Mouse (Mus musculus): ENCODE measurements at regions not wholly inside any gene's neighbourhood (a gene's known extent, or its start where the extent isn't known, plus 50 kb on each side); places are given as distances from the start of the nearest gene placed in this dataset.

DNA sequence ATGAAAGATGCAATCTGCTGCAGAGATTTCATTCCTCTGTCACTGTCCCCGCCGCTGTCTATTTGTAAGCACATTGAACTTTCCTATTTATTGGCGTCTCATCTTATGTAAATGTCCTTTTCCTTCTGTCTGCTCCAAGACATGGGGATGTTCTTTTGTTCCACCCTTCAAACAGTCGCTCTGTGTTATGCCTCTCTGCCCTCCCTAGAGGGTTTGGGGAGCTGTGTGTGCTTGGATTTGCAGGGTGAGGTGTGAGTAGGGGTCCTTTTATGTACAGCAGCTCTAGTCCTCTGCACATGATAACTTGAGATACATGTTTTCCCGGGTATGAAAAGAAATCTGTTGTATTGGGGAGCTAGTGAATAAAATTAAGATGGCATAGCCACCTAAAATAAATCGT, 75.2 kb upstream of the Zbtb18 start:
- no peak overlapping the region for H3K4me3 ChIP-seq (ENCODE audit: low read depth, low read length)

DNA sequence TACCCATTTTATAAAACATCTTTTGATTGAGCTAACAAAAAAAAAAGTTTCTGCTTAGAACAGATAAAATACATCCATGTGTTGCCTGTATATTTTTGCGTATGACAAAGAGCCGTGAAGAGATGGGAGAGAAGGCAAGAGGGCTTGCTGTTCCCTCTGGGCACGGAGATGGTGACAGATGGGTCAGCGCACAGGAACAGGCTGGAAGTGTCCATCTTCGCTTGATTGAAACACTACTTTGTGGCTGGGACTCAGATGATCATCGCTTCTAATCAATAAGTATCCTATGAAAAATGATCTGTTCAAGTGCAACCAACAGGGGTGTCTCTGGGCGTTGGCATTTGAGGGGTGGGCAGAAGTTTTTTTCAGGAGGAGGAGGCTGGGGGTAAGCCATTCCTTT, 75.7 kb upstream of the Zbtb18 start:
- Histone ChIP-seq H3K4me3 (ENCODE audit: low read depth, low read length) (no peak overlapping the region), H3K4me2 (ENCODE audit: low read depth, low read length, poor library complexity, severe bottlenecking) (no peak overlapping the region), H3K9me3 (ENCODE audit: low read length) (no peaks in the 10 kb centered on the region), H3K4me1 (ENCODE audit: insufficient read depth, low read length) (no peaks in the 10 kb centered on the region), H3K36me3 (ENCODE audit: insufficient read depth, low read length) (no peaks in the 10 kb centered on the region), H3K9ac (replicated peaks; ENCODE audit: low read length, poor library complexity, severe bottlenecking) (no peak overlapping the region), H3K27ac (ENCODE audit: low read depth, low read length) (no peak overlapping the region), H3K27me3 (ENCODE audit: insufficient read depth, low read length) (no peaks in the 10 kb centered on the region)
- TF ChIP-seq CTCF (IDR thresholded peaks at IDR 0.05), result no peak
- 57% methylated on average over 7 of the region's 7 CpGs for WGBS
- ATAC-seq (ENCODE audit: low FRiP score) (no peak), DNase-seq (ENCODE audit: low spot score) (no peak)

More for the DNA sequence above, 75.2 kb upstream of the Zbtb18 start:
- Histone ChIP-seq H3K4me2 (ENCODE audit: low read depth, low read length, poor library complexity, severe bottlenecking) (no peak overlapping the region), H3K9ac (replicated peaks; ENCODE audit: low read length, poor library complexity, severe bottlenecking) (no peak overlapping the region), H3K36me3 (ENCODE audit: insufficient read depth, low read length) (no peaks in the 10 kb centered on the region), H3K4me1 (ENCODE audit: insufficient read depth, low read length) (no peaks in the 10 kb centered on the region), H3K27ac (ENCODE audit: low read depth, low read length) (no peak overlapping the region), H3K9me3 (ENCODE audit: low read length) (no peaks in the 10 kb centered on the region), H3K27me3 (ENCODE audit: insufficient read depth, low read length) (no peaks in the 10 kb centered on the region)
- 34% methylated on average over 6 of the region's 6 CpGs for WGBS
- TF ChIP-seq CTCF (IDR thresholded peaks at IDR 0.05), result no peak
- no peak for DNase-seq (ENCODE audit: low spot score)
- no peak for ATAC-seq (ENCODE audit: low FRiP score)

DNA sequence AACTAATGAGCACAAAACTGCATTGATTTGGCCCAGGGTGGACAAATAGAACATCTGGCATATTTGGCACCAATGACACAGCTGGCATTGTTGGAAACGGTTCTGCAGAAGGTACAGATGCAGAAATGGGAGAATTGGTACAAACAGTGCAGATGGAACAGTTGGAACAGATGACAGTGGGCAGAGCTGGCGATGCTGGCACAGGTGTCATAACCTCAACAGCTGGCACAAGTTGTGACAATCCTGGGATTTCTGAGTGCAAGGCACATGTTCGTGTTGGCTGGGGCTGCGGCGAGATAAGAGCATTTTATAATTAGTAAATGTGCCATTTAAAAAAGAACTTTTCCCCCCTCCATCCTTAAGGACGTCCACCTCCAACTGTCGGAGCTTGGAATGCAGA, 77.8 kb upstream of the Zbtb18 start:
- H3K9ac ChIP-seq (replicated peaks; ENCODE audit: low read length, poor library complexity, severe bottlenecking), result no peak overlapping the region
- H3K9me3 ChIP-seq (ENCODE audit: low read length), result no peaks in the 10 kb centered on the region
- TF ChIP-seq CTCF (IDR thresholded peaks at IDR 0.05), result no peak
- no peaks in the 10 kb centered on the region for H3K36me3 ChIP-seq (ENCODE audit: insufficient read depth, low read length)
- no peak overlapping the region for H3K4me3 ChIP-seq (ENCODE audit: low read depth, low read length)
- WGBS, result 76% methylated on average over 7 of the region's 7 CpGs
- ATAC-seq (ENCODE audit: low FRiP score) (no peak), DNase-seq (ENCODE audit: low spot score) (no peak)
- H3K4me1 ChIP-seq (ENCODE audit: insufficient read depth, low read length), result no peaks in the 10 kb centered on the region
- no peak overlapping the region for H3K27ac ChIP-seq (ENCODE audit: low read depth, low read length)
- H3K4me2 ChIP-seq (ENCODE audit: low read depth, low read length, poor library complexity, severe bottlenecking), result no peak overlapping the region
- H3K27me3 ChIP-seq (ENCODE audit: insufficient read depth, low read length), result no peaks in the 10 kb centered on the region

DNA sequence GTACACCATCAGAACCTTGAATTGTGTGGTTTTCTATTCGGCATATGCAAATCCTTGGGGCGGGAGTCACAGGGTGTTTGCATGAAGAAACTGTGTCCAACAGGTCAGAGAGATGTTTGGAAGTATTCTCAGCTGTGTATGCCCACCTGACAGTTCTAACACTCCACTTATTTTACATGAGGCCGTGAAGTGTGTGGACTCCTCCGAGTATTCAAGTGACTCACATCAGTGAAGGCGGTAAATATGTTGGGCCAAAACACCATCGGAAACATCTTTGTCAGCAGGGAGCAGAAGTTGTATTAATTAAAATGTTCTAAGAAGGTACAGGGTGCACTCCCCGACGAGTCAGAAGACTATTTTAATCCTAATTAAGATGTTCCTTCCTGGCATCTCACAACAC, 79.8 kb upstream of the Zbtb18 start:
- H3K9me3 ChIP-seq (ENCODE audit: low read length), result no peaks in the 10 kb centered on the region
- H3K36me3 ChIP-seq (ENCODE audit: insufficient read depth, low read length), result no peaks in the 10 kb centered on the region
- no peak overlapping the region for H3K27ac ChIP-seq (ENCODE audit: low read depth, low read length)
- no peak overlapping the region for H3K4me3 ChIP-seq (ENCODE audit: low read depth, low read length)
- no peak overlapping the region for H3K9ac ChIP-seq (replicated peaks; ENCODE audit: low read length, poor library complexity, severe bottlenecking)
- H3K4me1 ChIP-seq (ENCODE audit: insufficient read depth, low read length), result no peaks in the 10 kb centered on the region
- no peak overlapping the region for H3K4me2 ChIP-seq (ENCODE audit: low read depth, low read length, poor library complexity, severe bottlenecking)
- H3K27me3 ChIP-seq (ENCODE audit: insufficient read depth, low read length), result no peaks in the 10 kb centered on the region
- DNase-seq (ENCODE audit: low spot score) (no peak), ATAC-seq (ENCODE audit: low FRiP score) (no peak)
- WGBS, result 88% methylated on average over 8 of the region's 8 CpGs
- TF ChIP-seq CTCF (IDR thresholded peaks at IDR 0.05), result no peak

DNA sequence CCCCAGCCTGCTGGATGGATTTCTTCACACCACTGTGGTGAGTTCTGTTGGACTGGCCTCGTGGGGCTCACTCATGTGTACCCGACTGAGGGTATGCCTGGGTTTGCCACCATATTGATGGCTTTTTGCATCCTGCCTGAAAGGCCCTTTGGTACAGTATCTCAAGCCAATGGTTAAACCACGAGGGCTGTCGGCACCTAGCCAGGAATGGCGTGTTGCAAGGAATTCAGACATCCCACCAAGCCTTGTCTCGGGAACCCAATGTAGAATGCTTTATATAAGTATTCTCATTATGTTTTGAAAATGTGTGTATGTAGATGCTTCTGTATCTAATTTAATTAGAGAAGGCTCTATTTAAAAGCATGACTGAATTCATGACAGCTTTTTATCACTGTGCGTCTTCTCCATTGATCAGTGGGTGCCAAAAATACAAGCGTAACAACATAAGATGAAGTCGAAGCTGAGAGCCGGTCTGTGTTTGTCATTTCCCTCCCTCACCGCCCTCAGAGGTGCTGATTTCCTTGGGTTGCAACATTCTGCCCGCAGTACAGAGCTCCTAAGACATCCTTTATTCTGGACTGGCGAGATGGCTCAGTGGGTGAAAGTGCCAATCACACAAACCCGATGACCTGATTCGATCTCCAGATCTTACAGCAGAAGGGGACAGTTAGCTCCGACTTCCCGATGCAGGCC, 90.5 kb upstream of the Akt3 start:
- Histone ChIP-seq H3K4me2 (ENCODE audit: low read depth, low read length, poor library complexity, severe bottlenecking) (no peak overlapping the region), H3K27me3 (ENCODE audit: insufficient read depth, low read length) (no peaks in the 10 kb centered on the region), H3K9ac (replicated peaks; ENCODE audit: low read length, poor library complexity, severe bottlenecking) (no peak overlapping the region), H3K27ac (ENCODE audit: low read depth, low read length) (no peak overlapping the region), H3K36me3 (ENCODE audit: insufficient read depth, low read length) (no peaks in the 10 kb centered on the region), H3K4me1 (ENCODE audit: insufficient read depth, low read length) (no peaks in the 10 kb centered on the region), H3K9me3 (ENCODE audit: low read length) (no peaks in the 10 kb centered on the region), H3K4me3 (ENCODE audit: low read depth, low read length) (no peak overlapping the region)
- DNase-seq (ENCODE audit: low spot score) (no peak), ATAC-seq (ENCODE audit: low FRiP score) (no peak)
- no peak for TF ChIP-seq CTCF (IDR thresholded peaks at IDR 0.05)
- 88% methylated on average over 17 of the region's 17 CpGs for WGBS

DNA sequence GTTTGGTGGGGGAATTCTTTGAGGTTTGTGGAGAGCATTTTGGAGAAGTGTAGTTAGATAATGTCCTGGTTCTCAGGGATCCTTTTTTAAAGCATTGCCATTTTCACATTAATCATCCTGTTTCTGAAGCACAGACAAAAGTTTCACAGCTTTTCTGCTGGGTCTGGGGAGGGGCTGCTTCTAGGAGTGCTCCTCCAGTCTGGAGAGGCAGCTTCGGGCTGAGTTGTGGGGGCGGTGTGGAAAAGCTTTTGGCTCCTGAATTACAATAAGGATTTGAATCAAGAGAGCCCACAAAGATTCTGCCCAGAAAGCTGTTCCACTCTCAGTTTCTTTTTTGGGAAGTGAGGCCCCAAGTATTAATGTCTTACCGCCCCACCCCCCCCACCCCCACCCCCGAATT, 89.2 kb upstream of the Akt3 start:
- no peak overlapping the region for H3K4me3 ChIP-seq (ENCODE audit: low read depth, low read length)
- DNase-seq (ENCODE audit: low spot score) (no peak), ATAC-seq (ENCODE audit: low FRiP score) (no peak)
- H3K27ac ChIP-seq (ENCODE audit: low read depth, low read length), result no peak overlapping the region
- H3K9me3 ChIP-seq (ENCODE audit: low read length), result no peaks in the 10 kb centered on the region
- H3K27me3 ChIP-seq (ENCODE audit: insufficient read depth, low read length), result no peaks in the 10 kb centered on the region
- H3K36me3 ChIP-seq (ENCODE audit: insufficient read depth, low read length), result no peaks in the 10 kb centered on the region
- TF ChIP-seq CTCF (IDR thresholded peaks at IDR 0.05), result no peak
- H3K9ac ChIP-seq (replicated peaks; ENCODE audit: low read length, poor library complexity, severe bottlenecking), result no peak overlapping the region
- H3K4me1 ChIP-seq (ENCODE audit: insufficient read depth, low read length), result no peaks in the 10 kb centered on the region
- no peak overlapping the region for H3K4me2 ChIP-seq (ENCODE audit: low read depth, low read length, poor library complexity, severe bottlenecking)
- 24% methylated on average over 4 of the region's 4 CpGs for WGBS

Measured in midbrain, postnatal 0 days (tissue).